ENCODE assay signal across 24 mouse cellular contexts in the genomic region with DNA sequence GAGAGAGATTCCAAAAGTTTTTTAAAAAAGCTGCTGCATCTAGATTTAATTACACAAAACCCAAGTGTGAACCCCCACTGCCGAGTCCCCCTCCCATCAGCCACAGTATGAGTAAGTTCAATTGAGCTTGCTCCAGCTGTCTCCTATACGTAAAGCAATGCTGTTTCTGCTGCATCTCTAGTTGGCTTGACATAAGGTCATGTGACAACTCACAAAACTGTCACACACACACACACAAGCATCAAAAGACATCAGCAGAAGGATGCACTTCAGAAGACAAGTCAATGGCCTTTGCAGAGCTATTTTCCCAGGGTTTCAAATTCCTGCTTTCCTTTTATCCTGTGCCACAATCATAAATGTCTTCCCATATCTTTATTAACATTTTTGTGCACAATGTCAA.
"Had no signal": no experiment of that assay in that cellular context is flagged by ENCODE, and none has a peak within 500 bp of the region (broad histone marks: within the 10 kb centered on the region; RNA-seq: fewer than 3 reads in every experiment).

No protein-coding gene starts in this region.

- H3K27me3 ChIP-seq: forebrain, embryonic 15.5 days; heart, embryonic 13.5 days; heart, embryonic 15.5 days; hindbrain, embryonic 13.5 days; hindbrain, embryonic 15.5 days; limb, embryonic 13.5 days; limb, embryonic 15.5 days had no signal

- H3K9ac ChIP-seq: forebrain, embryonic 15.5 days; forebrain, postnatal 0 days; heart, embryonic 13.5 days; heart, embryonic 15.5 days; hindbrain, embryonic 13.5 days; hindbrain, embryonic 15.5 days; limb, embryonic 13.5 days; limb, embryonic 15.5 days had no signal

- ATAC-seq: forebrain, embryonic 15.5 days; forebrain, postnatal 0 days; hindbrain, postnatal 0 days; intestine, embryonic 16.5 days had no signal

- H3K27ac ChIP-seq: forebrain, embryonic 15.5 days; heart, adult 2 months; heart, embryonic 13.5 days; heart, embryonic 15.5 days; hindbrain, embryonic 13.5 days; hindbrain, embryonic 15.5 days; hindbrain, postnatal 0 days; limb, embryonic 13.5 days; limb, embryonic 15.5 days had no signal

- H3K9me3 ChIP-seq: forebrain, embryonic 15.5 days; heart, embryonic 13.5 days; heart, embryonic 15.5 days; hindbrain, embryonic 13.5 days; hindbrain, embryonic 15.5 days; limb, embryonic 13.5 days; limb, embryonic 15.5 days had no signal

- H3K36me3 ChIP-seq: forebrain, embryonic 15.5 days; heart, embryonic 13.5 days; heart, embryonic 15.5 days; hindbrain, embryonic 13.5 days; hindbrain, embryonic 15.5 days; limb, embryonic 13.5 days; limb, embryonic 15.5 days had no signal

- H3K4me1 ChIP-seq: forebrain, embryonic 15.5 days; hindbrain, embryonic 13.5 days; hindbrain, embryonic 15.5 days had no signal

- H3K4me3 ChIP-seq: forebrain, embryonic 15.5 days; heart, adult 2 months; heart, embryonic 13.5 days; heart, embryonic 15.5 days; hindbrain, embryonic 13.5 days; hindbrain, embryonic 15.5 days; limb, embryonic 13.5 days; limb, embryonic 15.5 days had no signal

- DNase-seq: forebrain, postnatal 0 days; gastrocnemius, postnatal 14 days; gastrocnemius, postnatal 36 days; heart, adult 11 months; heart, adult 2 months; heart, postnatal 14 days; heart, postnatal 36 days; kidney, adult 18-20 months; kidney, adult 8-10 months; kidney, postnatal 14 days; kidney, postnatal 36 days; layer of hippocampus, adult 9-11 months; layer of hippocampus, postnatal 36 days; left cerebral cortex, postnatal 4 days had no signal

- H3K4me2 ChIP-seq: forebrain, embryonic 15.5 days; heart, embryonic 11.5 days; heart, embryonic 13.5 days; heart, embryonic 15.5 days; hindbrain, embryonic 13.5 days; hindbrain, embryonic 15.5 days; limb, embryonic 13.5 days; limb, embryonic 15.5 days had no signal
